Mouse (Mus musculus) lung, adult 2 months (tissue): ENCODE results near the gene Ostm1.

Experiments used
- CTCF ChIP-seq: fragments of 200-500 bp; IDR thresholded peaks from 2 replicates; pipeline ENCODE4 v1.5.1; 2011; ENCODE audit warnings: mild to moderate bottlenecking, low read length, control low read depth; ENCODE audit not compliant: insufficient read depth
- POLR2A ChIP-seq: fragments of 200-500 bp; IDR thresholded peaks from 2 replicates; pipeline ENCODE4 v1.6.1; 2011; ENCODE audit warnings: low read depth, mild to moderate bottlenecking, control low read depth, low read length, borderline replicate concordance; ENCODE audit errors: extremely low read depth

- TF ChIP-seq CTCF (no peak), POLR2A (no peak)
Measured at GRCm38 (mm10) chr10:42722116-42722515, 138.5 kb downstream of the Ostm1 start.
